Mouse (Mus musculus) left cerebral cortex, adult 11 months (tissue): ENCODE data around the gene Ccn1.

Experiments used
- DNase-seq: peaks from one replicate; pipeline ENCODE4 v3.0.0; 2022; ENCODE audit warnings: low spot score

The Ccn1 gene

GRCm38 (mm10) chr3:145619621-145620365, 30.0 kb downstream of the Ccn1 start:
- no peak for DNase-seq

GRCm38 (mm10) chr3:145618299-145618698, 31.5 kb downstream of the Ccn1 start:
- DNase-seq: no peak

GRCm38 (mm10) chr3:145614362-145615115, 35.2 kb downstream of the Ccn1 start:
- no peak for DNase-seq

GRCm38 (mm10) chr3:145613234-145613633, 36.5 kb downstream of the Ccn1 start:
- DNase-seq: no peak

GRCm38 (mm10) chr3:145612662-145613061, 37.1 kb downstream of the Ccn1 start:
- DNase-seq: no peak

- no peak for DNase-seq
Measured at GRCm38 (mm10) chr3:145608320-145608719, 41.5 kb downstream of the Ccn1 start.

- DNase-seq: no peak
Measured at GRCm38 (mm10) chr3:145605437-145606123, 44.2 kb downstream of the Ccn1 start.

GRCm38 (mm10) chr3:145602410-145603206, 47.2 kb downstream of the Ccn1 start:
- DNase-seq: no peak

- no peak for DNase-seq
Measured at GRCm38 (mm10) chr3:145601345-145601744, 48.4 kb downstream of the Ccn1 start.

GRCm38 (mm10) chr3:145600801-145601200, 49.0 kb downstream of the Ccn1 start:
- no peak for DNase-seq

GRCm38 (mm10) chr3:145599059-145599458, 50.7 kb downstream of the Ccn1 start:
- DNase-seq: no peak
